Mouse (Mus musculus) brain, embryonic 14.5 days (tissue): ENCODE data around the gene Sntb2.

Source experiments
- CTCF ChIP-seq: fragments of 200-500 bp; IDR thresholded peaks from 2 replicates; pipeline ENCODE4 v1.5.1; 2012; ENCODE audit warnings: inconsistent platforms, mild to moderate bottlenecking, moderate library complexity, borderline replicate concordance; ENCODE audit not compliant: insufficient read depth, insufficient read length; ENCODE audit errors: extremely low read depth
- POLR2A ChIP-seq: fragments of 200-500 bp; IDR thresholded peaks from 2 replicates; pipeline ENCODE4 v1.6.1; 2012; ENCODE audit warnings: mild to moderate bottlenecking, inconsistent platforms, borderline replicate concordance; ENCODE audit not compliant: poor library complexity, insufficient read depth, insufficient read length, severe bottlenecking; ENCODE audit errors: extremely low read depth

DNA sequence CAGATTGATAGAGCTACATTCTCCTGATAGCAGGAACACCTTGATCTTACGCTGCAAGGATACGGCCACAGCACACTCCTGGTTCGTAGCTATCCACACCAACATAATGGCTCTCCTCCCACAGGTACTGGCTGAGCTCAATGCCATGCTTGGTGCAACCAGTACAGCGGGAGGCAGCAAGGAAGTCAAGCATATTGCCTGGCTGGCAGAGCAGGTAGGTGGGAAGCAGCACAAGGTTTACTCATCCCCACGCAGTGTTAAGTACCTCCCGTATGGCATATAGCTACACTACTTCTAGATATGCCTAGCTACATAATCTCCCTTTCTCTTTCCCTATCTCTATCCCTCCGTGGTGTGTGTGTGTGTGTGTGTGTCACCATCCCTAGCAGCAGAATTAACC lies 55.8 kb downstream of the Sntb2 start:
- TF ChIP-seq CTCF (no peak), POLR2A (no peak)
